Mouse (Mus musculus) spleen, postnatal 4 days (tissue): Measurements from ENCODE around the gene Trio.

Source experiments
- DNase-seq, 2 experiments: peaks; one replicate each; pipeline ENCODE4 v3.0.0; 2022; ENCODE audit warnings: low spot score in 2 of 2

The Trio gene

DNA sequence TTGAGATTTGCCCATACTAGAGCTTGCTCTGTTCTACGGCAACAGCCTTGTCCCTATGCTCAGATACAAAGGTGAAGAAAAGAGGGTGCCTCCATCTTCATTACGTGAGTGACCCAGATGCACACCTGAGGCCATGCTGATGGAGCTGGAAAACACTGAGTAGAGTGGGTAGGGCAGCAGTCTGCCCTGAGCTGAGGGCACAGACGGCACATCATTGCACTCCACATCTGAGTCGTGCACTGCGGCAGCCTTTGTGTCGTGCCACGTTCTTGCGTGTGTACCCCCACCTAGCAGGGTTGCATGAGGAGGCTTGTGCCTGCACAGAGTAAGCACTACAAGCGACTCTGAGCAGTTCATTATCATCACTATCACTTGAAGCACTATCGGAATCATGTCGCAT is 80.8 kb downstream of the Trio start:
- DNase-seq, result no peak

DNA sequence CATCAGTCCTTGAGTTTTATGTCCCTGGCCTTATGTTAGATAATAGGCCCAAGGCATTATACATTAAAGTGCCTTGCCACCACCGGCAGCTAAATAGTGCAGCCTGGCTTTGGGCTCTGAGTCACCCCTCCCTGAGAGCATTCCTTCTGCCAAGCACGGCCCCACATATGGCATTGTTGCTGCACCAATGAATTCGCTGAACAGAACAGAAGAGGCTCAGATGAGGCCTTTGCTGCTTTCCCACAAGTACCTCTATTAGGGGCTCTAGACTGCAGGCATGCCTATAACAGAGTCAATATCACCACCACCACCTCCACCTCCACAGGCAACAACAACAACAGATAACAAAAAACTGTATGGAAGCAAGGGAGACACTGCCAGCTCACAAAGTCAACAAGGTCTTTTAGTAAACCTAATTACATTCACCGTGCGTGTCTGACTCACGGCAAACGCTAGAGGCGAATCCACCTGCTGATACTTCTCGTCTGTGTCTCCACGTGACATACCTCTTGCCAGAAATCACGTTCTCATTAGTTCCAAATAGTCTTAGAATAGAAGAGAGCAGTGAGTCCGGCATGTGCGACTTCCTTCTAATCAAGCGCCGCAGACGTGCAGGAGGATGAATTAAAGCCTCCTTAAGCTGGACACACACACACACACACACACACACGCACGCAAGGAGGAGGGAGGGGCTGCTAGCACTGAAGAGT is 82.0 kb downstream of the Trio start:
- DNase-seq, result no peak

DNA sequence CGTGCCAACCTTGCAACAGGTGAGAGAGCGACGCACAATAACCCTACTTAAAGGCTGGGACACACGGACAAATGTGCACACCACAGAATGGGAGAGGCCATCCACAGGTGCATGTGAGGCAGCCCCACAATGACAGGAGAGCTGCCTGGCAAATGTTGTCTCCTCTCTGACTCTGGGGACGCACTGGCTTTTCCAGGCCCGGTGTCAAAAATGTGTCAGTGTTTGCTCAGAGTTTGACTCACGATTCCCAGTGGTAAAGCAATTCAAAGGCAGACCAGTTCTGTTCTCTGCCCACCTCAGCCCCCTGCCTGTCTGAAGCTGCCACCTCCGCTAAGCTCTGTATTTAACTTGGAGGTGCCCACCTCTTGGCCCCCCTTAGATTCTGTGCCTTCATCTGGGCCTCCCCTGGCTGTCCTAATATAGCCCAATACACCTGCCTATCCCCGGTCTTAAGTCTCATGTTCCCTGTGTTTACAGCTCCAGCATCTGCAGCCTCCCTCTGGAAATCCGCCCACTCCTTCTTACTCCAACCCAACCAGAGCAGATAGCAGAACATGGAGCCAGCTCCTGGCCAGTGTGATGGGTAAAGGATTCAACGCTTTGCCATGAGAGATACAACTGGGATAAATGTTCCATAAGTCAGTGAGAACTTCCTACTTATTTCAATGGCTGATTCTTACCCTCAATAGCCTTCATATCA is 83.3 kb downstream of the Trio start:
- DNase-seq, result no peak

DNA sequence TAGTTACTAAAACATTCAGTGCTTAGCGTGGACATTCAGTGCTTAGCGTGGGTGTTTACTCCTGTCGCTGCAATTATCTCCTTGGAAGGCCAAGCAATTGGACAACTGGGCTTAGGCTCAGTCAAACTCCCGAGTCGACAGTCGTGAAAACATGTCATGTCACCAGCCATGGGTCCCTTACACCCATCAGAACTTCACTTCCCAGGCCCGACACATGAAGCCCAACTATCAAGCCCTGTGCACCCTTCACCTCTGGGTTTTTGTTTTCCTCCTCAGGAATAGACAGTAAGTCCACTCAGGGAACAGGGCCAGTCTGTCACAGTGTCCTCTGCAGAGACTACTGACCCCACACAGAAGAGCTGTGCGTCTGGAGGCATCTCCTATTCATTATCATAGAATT is 84.2 kb downstream of the Trio start:
- no peak for DNase-seq

DNA sequence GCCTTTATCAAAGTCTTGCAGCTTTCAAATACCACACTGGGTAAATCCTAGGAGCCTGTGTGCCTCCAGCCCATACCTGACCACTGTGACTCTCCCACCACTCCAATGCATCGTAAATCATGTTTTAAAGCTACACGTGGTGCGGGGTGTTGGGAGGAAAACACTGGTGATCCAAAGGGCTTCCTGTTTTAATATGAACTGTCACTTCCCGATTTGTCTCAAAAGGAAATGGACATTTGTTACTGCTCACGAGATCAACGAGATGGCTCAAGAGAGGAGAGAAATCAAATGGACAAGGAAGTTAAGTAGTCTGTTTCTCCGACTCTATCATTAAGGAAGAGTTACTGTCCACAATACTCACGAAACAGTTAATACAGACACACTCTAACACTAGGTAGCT is 84.6 kb downstream of the Trio start:
- DNase-seq, result no peak

DNA sequence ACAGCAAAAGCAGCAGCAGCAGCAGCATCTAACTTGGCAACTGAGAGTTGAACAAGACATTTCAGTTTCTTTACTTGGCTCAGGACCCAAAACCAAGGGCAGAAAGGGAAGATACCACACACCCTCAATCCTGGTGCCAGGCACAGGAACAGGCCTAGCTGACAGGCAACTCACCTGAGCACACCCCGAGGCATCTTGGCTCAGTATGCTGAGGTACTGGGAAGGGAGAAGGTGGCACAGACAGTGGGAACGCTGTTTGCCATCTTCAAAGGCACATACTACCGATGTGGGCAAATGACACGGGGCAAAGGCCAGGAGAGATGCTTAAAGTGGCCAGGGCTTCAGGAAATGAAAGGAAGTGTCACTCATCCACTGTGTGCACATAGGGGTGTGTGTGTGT is 85.6 kb downstream of the Trio start:
- no peak for DNase-seq

DNA sequence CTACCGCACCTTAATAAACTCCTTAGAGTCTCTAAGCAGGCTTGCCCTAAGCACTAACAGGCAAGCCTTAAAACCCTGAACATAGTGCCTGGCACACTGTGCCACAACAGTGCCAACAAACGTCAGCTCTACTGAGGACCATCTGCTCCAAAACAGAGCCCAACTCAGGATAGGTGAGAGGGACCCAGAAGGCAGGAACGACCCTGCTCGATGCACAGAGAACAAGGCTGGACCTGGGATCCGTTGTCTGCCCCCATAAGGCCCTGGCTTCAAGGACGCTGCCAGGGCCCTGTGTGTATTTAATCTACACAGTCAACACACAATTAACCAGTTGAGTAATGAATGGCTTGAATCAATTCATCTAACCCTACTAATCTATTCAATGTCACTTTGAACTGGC is 86.8 kb downstream of the Trio start:
- no peak for DNase-seq

DNA sequence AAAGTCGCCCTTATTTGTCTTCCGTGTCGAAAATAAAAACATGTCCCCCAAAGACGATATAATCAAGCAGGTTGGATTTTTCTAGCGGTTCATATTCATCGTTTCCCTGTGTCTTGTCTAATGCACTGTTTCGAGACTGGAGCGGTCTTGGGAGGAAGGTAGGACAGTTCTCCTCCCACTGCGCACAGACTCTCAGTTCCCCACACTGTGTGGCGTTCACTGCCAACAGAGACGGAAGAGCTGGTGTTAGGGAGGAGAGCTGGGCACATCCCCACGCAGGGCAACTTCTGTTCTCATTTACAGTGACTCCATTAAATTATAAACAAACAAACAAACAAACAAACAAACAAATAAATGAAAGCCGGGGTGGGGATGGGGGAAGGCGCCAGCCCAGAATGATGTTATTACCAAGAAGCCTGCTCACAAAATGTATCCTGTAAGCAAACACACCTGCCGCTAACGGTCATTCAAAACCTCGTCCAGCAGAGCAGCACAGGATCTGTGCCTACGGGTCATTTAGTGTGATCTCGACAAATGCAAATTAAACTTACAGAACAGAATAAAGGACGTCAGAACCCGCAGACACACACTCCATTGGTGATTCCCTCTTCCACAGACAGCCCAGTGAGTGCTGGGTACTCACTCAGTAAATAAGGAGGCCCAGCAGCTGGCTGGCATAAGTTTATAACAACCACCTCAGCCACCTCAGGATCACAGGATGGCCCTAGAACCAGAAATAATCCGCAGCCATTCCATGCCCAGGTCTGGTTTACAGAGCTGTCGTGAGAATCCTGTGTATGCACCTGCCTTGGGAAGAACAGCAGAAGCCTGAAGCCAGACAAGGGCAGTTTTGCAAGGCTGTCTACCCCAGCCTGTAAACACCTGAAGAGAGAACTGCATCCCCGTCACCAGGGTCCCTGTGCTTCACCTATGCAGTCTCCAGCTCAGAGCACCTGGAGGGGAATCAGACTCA is 87.5 kb downstream of the Trio start:
- no peak for DNase-seq

DNA sequence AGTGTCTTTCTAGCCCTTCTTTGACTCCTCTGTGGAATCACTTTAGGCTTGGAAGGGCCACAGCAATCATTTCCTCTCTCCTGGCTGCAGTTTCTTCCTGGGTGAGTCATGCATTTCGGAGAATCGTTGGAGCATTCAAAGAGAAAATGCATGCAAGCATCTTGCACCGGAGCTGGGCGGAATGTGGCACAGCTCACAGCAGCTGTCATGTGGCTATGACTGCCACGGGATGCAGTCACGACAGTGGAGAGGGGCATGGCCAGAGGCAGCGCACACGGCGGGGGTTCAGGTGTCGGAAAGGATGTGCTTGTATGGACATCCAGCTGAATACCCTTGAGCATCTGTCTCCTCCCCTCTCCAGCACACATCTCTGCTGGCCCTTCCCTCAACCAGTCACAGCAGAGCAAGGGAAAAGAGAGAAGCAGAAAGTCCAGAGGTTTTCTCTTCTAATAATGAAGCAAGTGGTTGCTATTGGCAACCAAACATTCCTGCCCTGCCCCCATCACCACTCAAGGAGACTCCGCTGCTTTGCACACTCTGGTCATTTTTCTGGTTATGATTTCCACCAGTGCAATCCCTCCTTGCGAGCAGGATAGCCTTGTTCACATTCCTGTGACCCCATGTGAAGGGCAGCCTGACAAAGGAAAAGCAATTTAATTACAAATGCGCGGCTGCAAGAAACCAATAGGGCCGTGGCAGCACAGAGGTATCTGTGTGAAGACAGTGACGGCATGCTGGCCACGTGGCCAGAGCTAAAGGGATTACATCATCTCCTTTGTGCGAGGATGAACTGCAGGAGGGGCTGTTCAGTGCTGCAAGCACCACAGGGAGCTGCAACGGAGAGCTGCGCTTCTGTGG is 88.4 kb downstream of the Trio start:
- DNase-seq, result no peak

DNA sequence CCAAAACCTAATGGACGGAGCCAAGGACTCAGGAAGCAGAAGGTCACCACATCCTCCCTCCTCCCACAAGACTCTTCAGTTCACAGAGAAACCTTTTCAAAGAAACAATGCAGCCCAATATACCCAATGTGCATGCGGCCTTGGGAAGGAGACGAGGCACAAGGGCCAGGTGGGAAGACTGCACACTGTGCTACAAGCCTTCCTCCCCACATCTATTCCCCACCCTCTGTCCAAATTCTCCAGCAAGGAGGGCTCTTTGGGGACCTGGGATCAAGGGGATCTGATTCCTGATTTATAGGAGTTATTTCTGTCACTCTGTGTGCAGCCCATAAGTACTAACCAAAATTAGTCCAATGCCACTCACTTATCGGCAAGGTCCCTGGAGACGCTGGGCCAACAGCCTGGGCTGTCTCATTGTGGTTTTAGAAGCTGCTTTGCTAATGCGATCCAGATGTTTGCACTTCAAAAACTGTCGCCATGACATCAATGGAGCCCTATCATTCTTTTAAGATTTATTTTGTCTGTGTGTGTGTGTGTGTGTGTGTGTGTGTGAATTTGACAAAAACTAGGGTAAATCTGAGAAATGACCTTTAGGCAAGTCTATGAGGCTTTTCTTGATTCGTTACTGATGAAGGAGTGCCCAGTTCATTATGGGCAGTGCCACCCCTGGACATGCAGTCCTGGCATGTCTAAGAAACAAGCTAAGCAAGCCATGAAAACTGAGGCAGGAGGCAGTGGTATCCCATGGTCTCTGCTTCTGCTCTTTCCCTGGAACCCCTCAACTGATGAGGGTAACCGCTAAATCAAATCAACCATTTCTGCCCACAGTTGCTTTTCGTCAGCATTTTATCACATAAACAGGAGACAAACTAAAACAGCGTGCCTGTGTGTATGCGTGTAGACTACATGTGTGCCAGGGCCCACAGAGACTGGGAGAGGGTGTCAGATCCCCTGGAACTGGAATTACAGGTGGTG is 89.6 kb downstream of the Trio start:
- DNase-seq, result no peak

DNA sequence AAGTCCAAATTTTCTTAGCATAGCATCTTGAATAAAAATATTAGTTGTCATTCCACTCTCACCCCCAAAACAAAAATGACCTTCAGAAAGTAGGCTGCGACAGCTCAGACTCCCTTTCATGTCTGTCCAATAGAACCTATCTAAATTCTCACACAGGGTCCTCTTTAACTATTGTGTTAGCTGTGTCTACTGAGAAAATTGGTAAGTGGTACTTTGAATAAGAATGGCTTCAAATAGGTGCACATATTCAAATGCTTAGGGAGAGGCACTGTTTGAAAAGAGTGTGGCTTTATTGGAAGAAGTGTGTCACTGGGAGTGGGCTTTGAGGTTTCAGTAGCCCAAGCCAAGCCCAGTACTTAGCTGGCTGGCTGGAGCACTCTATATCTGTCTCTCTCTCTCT is 92.4 kb downstream of the Trio start:
- no peak for DNase-seq

DNA sequence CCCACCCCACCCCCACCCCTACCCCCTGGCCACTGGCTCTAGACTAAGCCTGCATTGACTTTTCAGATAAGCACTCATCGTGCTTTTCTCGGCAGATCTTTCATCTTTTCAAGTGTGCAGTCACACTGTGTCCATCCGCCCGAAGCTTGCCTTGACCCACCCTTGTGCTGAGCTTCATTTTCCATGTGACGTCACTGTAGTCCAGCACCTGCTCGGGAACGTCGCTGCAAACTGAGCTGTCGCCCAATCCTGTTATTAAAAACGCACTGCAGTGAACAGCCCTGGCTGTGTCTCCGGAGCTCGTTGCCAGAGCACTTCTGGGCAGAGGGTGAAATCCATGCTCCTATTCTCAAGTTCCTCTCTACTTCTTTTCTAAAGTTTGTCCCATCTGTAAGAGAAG is 93.8 kb downstream of the Trio start:
- no peak for DNase-seq

DNA sequence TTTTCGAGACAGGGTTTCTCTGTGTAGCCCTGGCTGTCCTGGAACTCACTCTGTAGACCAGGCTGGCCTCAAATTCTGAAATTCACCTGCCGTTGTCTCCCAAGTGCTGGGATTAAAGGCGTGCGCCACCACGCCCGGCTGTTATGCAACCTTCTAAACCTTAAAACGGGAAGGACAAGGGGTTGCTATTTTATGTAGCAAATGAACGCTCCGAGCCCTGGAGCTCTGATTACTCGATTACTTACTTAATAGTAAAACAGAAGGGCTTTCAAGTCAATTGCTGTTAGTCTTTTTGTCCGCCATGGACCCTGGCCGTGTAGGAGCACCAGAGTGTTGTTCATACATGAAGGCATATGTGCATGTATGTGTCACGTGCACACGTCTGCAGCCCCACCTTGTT is 94.2 kb downstream of the Trio start:
- DNase-seq, result no peak

DNA sequence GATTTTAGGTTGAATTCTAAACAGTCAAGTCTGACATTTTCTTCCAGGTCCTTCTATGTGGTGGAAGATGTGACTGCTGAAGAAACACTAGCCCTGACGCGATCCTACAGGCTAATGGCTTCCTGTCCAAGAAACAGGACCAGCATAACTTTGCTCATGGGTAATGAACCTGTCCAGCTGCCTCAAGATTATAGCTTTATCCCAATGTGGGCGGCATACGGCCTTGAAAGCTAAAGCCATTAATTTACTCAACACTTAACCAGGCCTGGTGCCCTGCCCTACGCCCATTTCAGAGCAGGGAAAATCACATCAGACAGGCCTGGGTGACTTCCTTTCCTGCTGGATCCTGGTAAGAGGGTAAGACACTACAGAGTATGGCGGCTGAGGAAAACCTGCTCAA is 98.0 kb downstream of the Trio start:
- DNase-seq, result no peak

DNA sequence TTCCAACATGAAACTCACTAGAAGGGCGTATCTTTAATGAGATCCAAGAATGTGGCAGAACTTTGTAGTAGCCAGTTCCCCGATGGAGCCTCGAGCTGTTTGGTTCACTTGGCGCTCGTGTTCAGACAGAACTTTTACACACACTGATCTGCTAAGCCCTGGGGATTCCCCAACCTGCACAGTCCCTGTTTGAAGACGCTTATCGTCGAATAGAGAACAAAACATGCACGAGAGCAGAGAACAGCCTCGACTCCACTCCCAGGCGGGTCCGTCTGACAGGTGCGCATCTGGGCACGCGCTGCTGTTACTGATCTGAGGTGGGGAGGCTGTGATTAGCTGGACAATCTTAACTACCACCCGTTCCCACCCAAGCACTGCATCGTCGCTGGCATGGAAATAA is 98.7 kb downstream of the Trio start:
- DNase-seq, result peak in 1 of 2 experiments; percentile 64

DNA sequence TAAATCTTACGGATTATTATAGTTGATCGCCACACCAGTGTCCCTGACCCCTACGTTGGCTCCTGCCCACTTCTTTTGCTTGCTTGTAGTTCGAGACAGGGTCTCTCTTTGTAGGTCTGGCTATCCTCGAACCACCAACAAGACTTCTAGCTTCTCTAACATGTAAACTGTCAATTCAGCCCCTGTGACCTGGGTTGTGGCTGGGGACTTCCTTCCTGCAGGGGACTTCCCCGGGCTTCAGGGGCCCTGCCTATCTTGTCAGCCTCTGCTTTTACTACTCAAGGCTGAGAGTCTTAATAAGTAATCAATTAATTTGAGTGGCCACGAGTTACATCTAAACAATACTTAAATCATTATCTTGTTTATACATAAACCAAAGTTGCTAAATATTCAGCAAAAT is 99.2 kb downstream of the Trio start:
- DNase-seq, result peak in 1 of 2 experiments; percentile 31

DNA sequence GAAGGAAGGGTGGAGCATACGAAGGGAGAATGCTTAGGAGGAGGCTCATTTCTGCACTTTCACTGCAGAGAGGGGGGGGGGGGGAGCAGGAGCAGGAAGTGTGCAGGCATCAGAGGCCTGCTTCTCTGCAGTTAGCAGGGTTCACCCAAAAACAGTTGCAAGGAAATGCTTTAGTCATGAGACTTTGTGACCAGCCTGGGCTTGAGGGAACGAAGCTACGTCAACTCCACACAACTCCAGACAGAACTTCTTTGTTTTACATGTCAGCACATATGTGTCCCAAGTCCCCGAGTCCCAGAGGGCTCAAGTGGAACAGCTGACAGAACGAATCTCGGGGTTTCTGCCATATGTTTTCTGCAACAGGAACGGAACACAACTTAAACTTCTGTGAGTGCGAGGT is 99.8 kb downstream of the Trio start:
- DNase-seq, result no peak

DNA sequence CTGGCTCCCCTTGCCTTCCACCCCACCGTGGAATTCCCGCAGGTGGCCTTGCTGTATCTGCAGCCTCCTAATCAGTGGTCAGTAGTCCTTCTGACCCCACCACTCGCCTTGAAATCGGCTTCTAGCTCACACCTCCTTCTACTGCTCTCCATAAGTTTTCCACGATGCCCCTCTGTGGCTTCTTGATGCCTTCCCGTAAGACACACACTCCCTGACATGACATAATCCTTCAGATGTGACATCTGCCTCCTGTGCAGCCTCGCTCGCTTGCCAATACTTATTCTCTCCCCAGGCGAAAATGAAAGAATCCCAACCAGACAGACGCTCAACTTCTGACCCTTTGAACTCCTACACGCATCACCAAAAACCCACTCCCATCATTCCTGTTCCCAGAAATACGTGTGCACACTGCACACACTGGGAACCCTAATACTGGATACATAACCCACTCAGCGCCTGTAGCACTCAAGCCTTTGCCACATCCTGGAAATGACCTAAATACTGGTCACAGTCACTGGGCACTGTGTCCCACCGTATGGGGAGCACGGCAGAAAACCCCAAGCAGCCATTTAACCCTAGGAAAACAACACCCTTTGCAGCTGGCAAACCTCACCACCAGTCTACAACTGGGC is 100.5 kb downstream of the Trio start:
- no peak for DNase-seq

DNA sequence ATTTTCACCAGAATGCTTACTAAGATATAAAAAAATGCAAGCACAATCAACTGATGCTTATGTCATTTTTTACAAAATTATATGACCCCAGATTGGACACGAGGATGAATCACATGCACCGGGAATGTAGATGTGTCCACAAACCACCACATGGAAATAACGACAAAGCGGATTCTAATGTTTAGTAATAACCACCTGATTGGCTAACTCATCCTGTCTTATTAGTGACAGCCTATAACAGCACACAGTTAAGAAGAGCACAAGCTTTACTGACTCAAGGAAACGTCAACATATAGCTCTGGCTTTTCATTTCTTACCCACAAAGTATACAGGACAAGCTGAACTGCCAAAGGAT is 101.7 kb downstream of the Trio start:
- no peak for DNase-seq
